Comparison of ENCODE assay signal across 18 mouse cellular contexts in the genomic region with DNA sequence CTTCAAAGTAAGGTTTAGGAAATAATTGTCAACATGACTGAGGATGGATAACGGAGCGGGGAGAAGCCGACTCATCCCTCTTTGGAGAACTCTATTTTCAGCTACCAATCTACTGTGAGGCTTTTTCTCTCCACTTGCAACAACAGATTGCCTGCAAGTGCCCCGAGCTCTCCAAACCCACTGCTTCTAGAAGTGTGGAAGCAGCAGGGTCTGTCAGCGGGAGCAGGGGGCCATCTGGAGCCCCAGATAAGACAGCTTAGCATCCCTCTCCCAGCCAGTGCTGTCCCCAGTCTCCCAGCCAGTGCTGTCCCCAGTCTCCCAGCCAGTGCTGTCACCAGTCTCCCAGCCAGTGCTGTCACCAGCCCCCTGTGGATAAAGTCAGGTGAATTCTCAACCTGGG. TPM values are rescaled to one million over a fixed set of nuclear protein-coding genes. Genes with fewer than 3 reads are reported as not detected.
A peak's percentile ranks its signal among the peaks of the same experiment; 100 is the strongest.
DNase-seq lines count a peak whose midpoint lies in the region; ATAC-seq and TF ChIP-seq lines count a peak whose summit lies in the region.
"Had no signal": no experiment of that assay in that cellular context is flagged by ENCODE, and none has a peak within 500 bp of the region (broad histone marks: within the 10 kb centered on the region; RNA-seq: fewer than 3 reads in every experiment).

No protein-coding gene starts in this region.

- intact Hi-C loops in left cerebral cortex, postnatal 4 days (cut with DNase I) = loop anchor here (10.0 kb wide), 1 partner anchor 295 kb away; no protein-coding TSS in a partner anchor

- H3K4me2 ChIP-seq in forebrain, embryonic 15.5 days (replicated peaks) = no peak overlapping the region
- H3K4me2 ChIP-seq in forebrain, embryonic 11.5 days (ENCODE audit: low read depth, low read length, severe bottlenecking) = no peak overlapping the region
- H3K4me2 ChIP-seq: heart, embryonic 11.5 days; neural tube, embryonic 15.5 days had no signal

- H3K9me3 ChIP-seq in forebrain, embryonic 15.5 days = 0 out of 2 replicates have a peak, but pooled peaks cover 5% of the 10 kb centered on the region
- no peaks in the 10 kb centered on the region for H3K9me3 ChIP-seq in forebrain, embryonic 11.5 days (ENCODE audit: control insufficient read depth, low read length)
- H3K9me3 ChIP-seq: neural tube, embryonic 15.5 days had no signal

- no peak for TF ChIP-seq CTCF in cerebellum, adult 2 months (IDR thresholded peaks at IDR 0.05; ENCODE audit: borderline replicate concordance, insufficient read depth, low read depth, low read length)

- no peaks in the 10 kb centered on the region for H3K4me1 ChIP-seq in forebrain, embryonic 15.5 days
- H3K4me1 ChIP-seq in forebrain, embryonic 11.5 days (replicated peaks; ENCODE audit: control insufficient read depth, insufficient read depth, low read length) = no peaks in the 10 kb centered on the region
- peaks cover 16% of the 10 kb centered on the region for H3K4me1 ChIP-seq in cerebellum, adult 2 months (ENCODE audit: control insufficient read depth, insufficient read depth, low read length)
- H3K4me1 ChIP-seq: neural tube, embryonic 15.5 days had no signal

- 73% methylated on average over 5 of the region's 5 CpGs for WGBS in forebrain, embryonic 15.5 days
- 87% methylated on average over 5 of the region's 5 CpGs for WGBS in forebrain, embryonic 11.5 days
- WGBS in cerebellum, adult 2 months = 26% methylated on average over 5 of the region's 5 CpGs

- TF ChIP-seq POLR2A in cerebellum, adult 2 months (IDR thresholded peaks at IDR 0.05; ENCODE audit: borderline replicate concordance, insufficient read depth, low read length) = no peak

- H3K36me3 ChIP-seq in forebrain, embryonic 15.5 days = no peaks in the 10 kb centered on the region
- no peaks in the 10 kb centered on the region for H3K36me3 ChIP-seq in forebrain, embryonic 11.5 days (ENCODE audit: control insufficient read depth, insufficient read depth, low read length)
- H3K36me3 ChIP-seq: neural tube, embryonic 15.5 days had no signal

- H3K9ac ChIP-seq in forebrain, embryonic 15.5 days (replicated peaks) = no peak overlapping the region
- no peak overlapping the region for H3K9ac ChIP-seq in forebrain, embryonic 11.5 days (ENCODE audit: low read length)
- H3K9ac ChIP-seq: neural tube, embryonic 15.5 days had no signal

- H3K27ac ChIP-seq in forebrain, embryonic 15.5 days (replicated peaks) = peak overlapping the region; percentile 15; the same call in 1 of the 2 replicates
- H3K27ac ChIP-seq in forebrain, embryonic 11.5 days (ENCODE audit: low read depth, low read length) = no peak overlapping the region
- peak overlapping the region; percentile 55 for H3K27ac ChIP-seq in cerebellum, adult 2 months (ENCODE audit: insufficient read depth, low read length)
- H3K27ac ChIP-seq: neural tube, embryonic 15.5 days had no signal

- ATAC-seq in forebrain, embryonic 15.5 days (replicated peaks) = 0 out of 2 replicates have a peak, but pooled peaks have one; percentile 26
- no peak for ATAC-seq in forebrain, embryonic 11.5 days (replicated peaks; ENCODE audit: low FRiP score)
- ATAC-seq in erythroid progenitor cell, adult 5-6 weeks (replicated peaks; ENCODE audit: low FRiP score, poor library complexity, severe bottlenecking) = no peak

- no peaks in the 10 kb centered on the region for H3K27me3 ChIP-seq in forebrain, embryonic 15.5 days
- no peaks in the 10 kb centered on the region for H3K27me3 ChIP-seq in forebrain, embryonic 11.5 days (ENCODE audit: control insufficient read depth, insufficient read depth, low read length)
- no peaks in the 10 kb centered on the region for H3K27me3 ChIP-seq in cerebellum, adult 2 months (ENCODE audit: control insufficient read depth, insufficient read depth, low read length)
- H3K27me3 ChIP-seq: neural tube, embryonic 15.5 days had no signal

- H3K4me3 ChIP-seq in forebrain, embryonic 15.5 days = no peak overlapping the region
- no peak overlapping the region for H3K4me3 ChIP-seq in forebrain, embryonic 11.5 days (ENCODE audit: low read depth, low read length)
- no peak overlapping the region for H3K4me3 ChIP-seq in cerebellum, adult 2 months (replicated peaks; ENCODE audit: insufficient read depth, low read depth, low read length)
- H3K4me3 ChIP-seq: erythroblast, embryonic 14.5 days; neural tube, embryonic 15.5 days had no signal

- no peak for DNase-seq in forebrain, embryonic 11.5 days (ENCODE audit: low spot score)
- peak; percentile 68 for DNase-seq in left cerebral cortex, postnatal 4 days
- no peak for DNase-seq in left cerebral cortex, adult 11 months (ENCODE audit: low spot score)
- peak; percentile 58 to 66 for DNase-seq in cerebellum, adult 2 months
- DNase-seq in frontal cortex, postnatal 10 days (ENCODE audit: low spot score in 2 of 2) = peak; percentile 42 to 50
- no peak for DNase-seq in layer of hippocampus, postnatal 36 days
- DNase-seq: gastrocnemius, postnatal 14 days; heart, postnatal 4 days; kidney, adult 18-20 months; kidney, postnatal 36 days; lung, adult 2 months; thymus, postnatal 14 days had no signal

RNA-seq across cellular contexts. Expression of gene Rasgef1c, which starts 48.2 kb away (rescaled TPM):
- polyA plus RNA-seq in forebrain, embryonic 15.5 days (2015; fragmentation: Nextera tagmentation; extraction: Ambion mirVana) = 11.8 and 14.8 TPM in 2 replicates
- polyA plus RNA-seq in forebrain, embryonic 11.5 days (2014; fragmentation: Nextera tagmentation; extraction: Ambion mirVana) = 1.2 and 1.6 TPM in 2 replicates
- total RNA-seq in left cerebral cortex, postnatal 4 days (2021) = 10 to 100 TPM; 17.9 to 21.9 TPM
- 6.7 and 6.8 TPM in 2 replicates for polyA plus RNA-seq in cerebellum, adult 2 months (2012; rRNA removed)
- total RNA-seq in erythroid progenitor cell, adult 5-6 weeks (2015; ENCODE audit: low replicate concordance) = not detected in 2 replicates
- total RNA-seq in erythroid progenitor cell, adult 5-6 weeks (2017; ENCODE audit: low replicate concordance) = 0.64 TPM in 1 of 2 replicates, not detected in the other
- 1 to 10 TPM; 1.2 to 1.6 TPM for total RNA-seq in layer of hippocampus, postnatal 36 days (2021)
- total RNA-seq: heart, postnatal 4 days; monocyte, adult 5-6 weeks had no signal
- polyA plus RNA-seq: erythroblast, embryonic 14.5 days had no signal

Comparison
In these comparisons a context has a peak if more than half of its experiments do, and no peak if none do; other contexts are left out.
1. DNase-seq: peak in left cerebral cortex, postnatal 4 days (single experiment), cerebellum, adult 2 months (2 of 2) and frontal cortex, postnatal 10 days (2 of 2); none in forebrain, embryonic 11.5 days (single experiment), left cerebral cortex, adult 11 months (single experiment) and layer of hippocampus, postnatal 36 days (0 of 2).
2. RNA of gene Rasgef1c, which starts 48.2 kb away (total RNA-seq): 17.9 to 21.9 TPM in left cerebral cortex, postnatal 4 days; 1.2 to 1.6 TPM in layer of hippocampus, postnatal 36 days and 0.64 TPM in erythroid progenitor cell, adult 5-6 weeks; every median in the first group is over 4 times any median in the second.